Mouse (Mus musculus) gastrocnemius, postnatal 14 days (tissue): ENCODE data around the gene Pi16. TPM values are rescaled to one million over a fixed set of nuclear protein-coding genes. Genes with fewer than 3 reads are reported as not detected.

Source experiments
- total RNA-seq, 2 experiments: library from RNA; stranded (reverse); gene quantifications; 2 replicates each; pipeline ENCODE4 v1.2.3; 2021

Pi16 gene
- total RNA-seq, 2 experiments from 2014 or later, result 25.4 to 37.9 TPM

Other genes starting within 250 kb of the Pi16 start
- gene Cdkn1a, start 226.7 kb upstream of the Pi16 start, total RNA-seq, result 10 to 100 TPM; 24.1 to 70.7 TPM
- gene Rab44, start 203.5 kb upstream of the Pi16 start, total RNA-seq, result 1 to 10 TPM; 1.2 to 1.6 TPM
- gene Cpne5, start 79.5 kb upstream of the Pi16 start, total RNA-seq, result under 1 TPM; 0.07 to 0.39 TPM
- gene Ppil1, start 53.5 kb upstream of the Pi16 start, total RNA-seq, result 1 to 10 TPM; 8.4 to 9.7 TPM
- 100 to 1,000 TPM; 115 TPM for gene BC004004, start 48.9 kb upstream of the Pi16 start, total RNA-seq
- 100 to 1,000 TPM; 141 to 160 TPM for gene Mtch1, start 30.3 kb downstream of the Pi16 start, total RNA-seq
- 1 to 10 TPM; 1.6 to 1.8 TPM for gene Fgd2, start 43.2 kb downstream of the Pi16 start, total RNA-seq
- 10 to 100 TPM; 17.6 to 18.2 TPM for gene Pim1, start 173.1 kb downstream of the Pi16 start, total RNA-seq
- not detected for gene Gm17657, start 232.0 kb downstream of the Pi16 start, total RNA-seq
- gene Tbc1d22b, start 232.1 kb downstream of the Pi16 start, total RNA-seq, result 1 to 10 TPM; 8.0 to 8.2 TPM
- gene Tmem217, start 234.7 kb downstream of the Pi16 start, total RNA-seq, result not detected